Mouse (Mus musculus): ENCODE data around the gene Hmox1.

DNA sequence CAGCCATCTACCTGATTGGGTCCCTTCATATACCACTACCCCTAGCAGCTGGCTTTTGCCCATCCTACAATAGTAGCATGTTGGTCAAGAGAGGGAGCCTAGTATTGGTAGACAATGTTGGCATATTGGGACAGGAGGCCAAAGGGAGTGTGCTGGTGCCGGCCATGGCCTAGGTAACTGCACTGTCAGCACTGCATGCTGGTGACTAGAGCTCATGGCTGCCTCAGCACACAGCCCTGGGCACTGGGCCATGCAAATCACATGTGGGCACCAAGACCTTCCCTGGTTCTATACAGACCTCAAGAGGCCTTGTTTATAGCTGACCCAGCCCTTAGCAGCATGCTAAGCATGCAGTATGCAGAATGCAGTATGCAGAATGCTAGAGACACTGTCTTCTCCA, 23.1 kb upstream of the Hmox1 start:
- no peak for TF ChIP-seq POLR2A (IDR thresholded peaks at IDR 0.05; ENCODE audit: control insufficient read depth, extremely low read depth, insufficient read depth, low read length, poor library complexity)
- TF ChIP-seq CTCF (IDR thresholded peaks at IDR 0.05; ENCODE audit: borderline replicate concordance, control insufficient read depth, extremely low read depth, insufficient read depth, low read length, poor library complexity) = no peak

Measured in thymus, adult 2 months (tissue).